Mouse (Mus musculus): ENCODE data around the gene Syt11. TPM values are rescaled to one million over a fixed set of nuclear protein-coding genes. Genes with fewer than 3 reads are reported as not detected.
A peak's percentile ranks its signal among the peaks of the same experiment; 100 is the strongest.
"Not testable (repeated sequence)": the region's sequence is repeated elsewhere in the genome, so short reads cannot be mapped to it uniquely, and the experiment has no call there.

Syt11 gene
- polyA plus RNA-seq, 1 experiment from 2014 or later, result 231 TPM

DNA sequence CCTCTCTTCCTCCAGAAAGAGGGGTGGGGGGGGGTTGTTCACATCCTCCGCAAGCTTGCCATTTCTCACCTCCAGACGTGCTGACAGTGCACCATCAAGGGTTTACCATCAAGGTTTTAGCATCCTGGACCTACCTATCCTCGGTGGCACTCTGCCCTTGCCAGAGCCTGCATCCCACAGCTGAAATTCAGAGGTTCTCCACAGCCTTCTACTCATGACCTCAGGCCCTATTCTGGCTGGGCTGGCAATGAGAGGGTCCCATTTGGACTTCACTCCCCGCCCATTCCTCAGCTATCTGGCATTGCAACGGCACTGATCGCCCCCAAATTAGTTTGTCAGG is 3.1 kb downstream of the Syt11 start:
- H3K9me3 ChIP-seq (ENCODE audit: control insufficient read depth, low read length); H3K36me3 ChIP-seq (ENCODE audit: control insufficient read depth, insufficient read depth); H3K27me3 ChIP-seq (replicated peaks; ENCODE audit: control insufficient read depth, insufficient read depth, low read length); H3K4me1 ChIP-seq (replicated peaks; ENCODE audit: control insufficient read depth, insufficient read depth, low read length): not testable (repeated sequence)
- WGBS, result 0% methylated on average over 3 of the region's 6 CpGs
- ATAC-seq, result peak; percentile 30
- Histone ChIP-seq H3K27ac (ENCODE audit: low read length) (peak overlapping the region; percentile 93), H3K9ac (replicated peaks; ENCODE audit: low read depth, low read length) (peak overlapping the region; percentile 63), H3K4me2 (ENCODE audit: low read length) (peak overlapping the region; percentile 48), H3K4me3 (replicated peaks; ENCODE audit: low read length) (peak overlapping the region; percentile 54)

DNA sequence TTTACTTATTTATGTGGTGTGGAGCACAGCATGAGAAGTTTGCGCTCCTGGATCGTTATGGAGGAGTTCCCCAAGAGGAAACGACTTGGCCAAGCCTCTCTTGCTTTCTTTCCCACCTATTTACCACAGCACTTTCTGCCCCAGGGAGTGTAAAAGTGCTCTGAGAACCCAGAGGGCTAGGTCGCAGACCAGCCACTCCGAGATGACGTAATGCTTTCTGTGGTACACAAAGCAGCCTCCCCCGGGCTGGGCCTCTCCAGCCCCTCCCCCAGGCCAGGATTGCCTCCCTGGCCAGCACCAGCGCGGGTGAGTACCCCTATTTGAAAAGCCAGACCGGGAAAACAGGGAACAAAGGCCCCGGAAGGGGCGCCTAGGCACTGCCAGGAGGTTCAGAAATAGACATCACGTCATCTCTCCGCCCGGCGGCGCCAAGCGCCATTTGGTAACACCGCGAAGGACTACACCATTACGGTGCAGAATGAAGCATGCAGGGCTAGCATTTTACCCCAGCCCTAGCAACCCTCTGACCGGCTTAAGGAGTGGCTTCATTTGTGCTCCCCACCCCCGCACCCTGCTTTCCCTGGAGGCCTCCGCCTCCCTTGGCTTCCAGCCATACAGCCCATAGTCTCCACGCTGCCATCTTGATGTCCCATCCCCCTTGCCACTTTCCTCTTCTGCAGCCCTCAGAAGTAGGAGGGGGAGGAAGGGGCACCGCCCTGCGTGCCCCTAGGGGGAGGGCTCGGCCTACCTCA is 3.6 kb downstream of the Syt11 start:
- ATAC-seq, result peak; percentile 84
- H3K36me3 ChIP-seq (ENCODE audit: control insufficient read depth, insufficient read depth); H3K9me3 ChIP-seq (ENCODE audit: control insufficient read depth, low read length); H3K27me3 ChIP-seq (replicated peaks; ENCODE audit: control insufficient read depth, insufficient read depth, low read length); H3K4me1 ChIP-seq (replicated peaks; ENCODE audit: control insufficient read depth, insufficient read depth, low read length): not testable (repeated sequence)
- H3K4me2 ChIP-seq (ENCODE audit: low read length), result peak overlapping the region; percentile 48
- WGBS, result under 1% methylated on average over 22 of the region's 28 CpGs
- H3K4me3 ChIP-seq (replicated peaks; ENCODE audit: low read length), result peak overlapping the region; percentile 54
- peak overlapping the region; percentile 63 for H3K9ac ChIP-seq (replicated peaks; ENCODE audit: low read depth, low read length)
- peak overlapping the region; percentile 93 for H3K27ac ChIP-seq (ENCODE audit: low read length)

DNA sequence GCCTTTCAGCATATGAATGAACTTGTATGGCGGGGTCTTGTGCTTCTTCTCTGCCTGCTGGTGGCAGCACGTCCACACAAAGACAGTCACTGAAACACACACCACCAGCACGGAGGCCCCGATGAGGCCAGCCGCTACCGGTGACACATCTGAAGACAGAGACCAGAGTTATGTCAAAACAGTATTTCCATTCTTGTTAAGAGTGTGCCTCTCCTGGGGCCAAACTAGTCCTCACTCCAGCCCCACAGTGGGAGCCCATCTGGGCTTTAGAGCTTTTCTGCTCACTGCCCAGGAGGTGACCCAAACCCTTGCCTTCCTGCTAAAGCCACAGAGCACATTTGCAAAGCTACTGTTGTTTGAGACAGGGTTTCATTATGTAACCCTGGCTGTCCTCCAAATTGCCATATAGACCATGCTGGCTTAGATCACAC is 12.5 kb downstream of the Syt11 start:
- Histone ChIP-seq H3K27ac (ENCODE audit: low read length) (no peak overlapping the region; the same call in 1 of the 2 replicates), H3K9ac (replicated peaks; ENCODE audit: low read depth, low read length) (no peak overlapping the region), H3K4me2 (ENCODE audit: low read length) (no peak overlapping the region), H3K4me3 (replicated peaks; ENCODE audit: low read length) (no peak overlapping the region), H3K27me3 (replicated peaks; ENCODE audit: control insufficient read depth, insufficient read depth, low read length) (no peaks in the 10 kb centered on the region), H3K4me1 (replicated peaks; ENCODE audit: control insufficient read depth, insufficient read depth, low read length) (peaks cover 26% of the 10 kb centered on the region), H3K36me3 (ENCODE audit: control insufficient read depth, insufficient read depth) (peaks cover 26% of the 10 kb centered on the region), H3K9me3 (ENCODE audit: control insufficient read depth, low read length) (no peaks in the 10 kb centered on the region)
- ATAC-seq, result no peak
- 24% methylated on average over 6 of the region's 6 CpGs for WGBS

GRCm38 (mm10) chr3:88761619-88762018 is 13.3 kb downstream of the Syt11 start:
- Histone ChIP-seq H3K27ac (ENCODE audit: low read length) (no peak overlapping the region), H3K4me3 (replicated peaks; ENCODE audit: low read length) (no peak overlapping the region), H3K4me2 (ENCODE audit: low read length) (no peak overlapping the region), H3K4me1 (replicated peaks; ENCODE audit: control insufficient read depth, insufficient read depth, low read length) (peaks cover 33% of the 10 kb centered on the region), H3K9me3 (ENCODE audit: control insufficient read depth, low read length) (no peaks in the 10 kb centered on the region), H3K9ac (replicated peaks; ENCODE audit: low read depth, low read length) (no peak overlapping the region), H3K36me3 (ENCODE audit: control insufficient read depth, insufficient read depth) (peaks cover 26% of the 10 kb centered on the region), H3K27me3 (replicated peaks; ENCODE audit: control insufficient read depth, insufficient read depth, low read length) (no peaks in the 10 kb centered on the region)
- ATAC-seq, result no peak
- WGBS, result 96% methylated on average over 19 of the region's 19 CpGs

GRCm38 (mm10) chr3:88758045-88758500 is 16.9 kb downstream of the Syt11 start:
- Histone ChIP-seq H3K4me1 (replicated peaks; ENCODE audit: control insufficient read depth, insufficient read depth, low read length) (peaks cover 47% of the 10 kb centered on the region), H3K36me3 (ENCODE audit: control insufficient read depth, insufficient read depth) (peaks cover 22% of the 10 kb centered on the region), H3K4me2 (ENCODE audit: low read length) (peak overlapping the region; percentile 34)

GRCm38 (mm10) chr3:88756276-88756675 is 18.7 kb downstream of the Syt11 start:
- peak overlapping the region; percentile 27; the same call in 1 of the 2 replicates for H3K9ac ChIP-seq (replicated peaks; ENCODE audit: low read depth, low read length)
- H3K4me2 ChIP-seq (ENCODE audit: low read length), result no peak overlapping the region; the same call in 1 of the 2 replicates
- no peak overlapping the region for H3K4me3 ChIP-seq (replicated peaks; ENCODE audit: low read length)
- ATAC-seq, result peak; percentile 50
- peak overlapping the region; percentile 72 for H3K27ac ChIP-seq (ENCODE audit: low read length)
- peaks cover 41% of the 10 kb centered on the region for H3K4me1 ChIP-seq (replicated peaks; ENCODE audit: control insufficient read depth, insufficient read depth, low read length)
- H3K27me3 ChIP-seq (replicated peaks; ENCODE audit: control insufficient read depth, insufficient read depth, low read length), result no peaks in the 10 kb centered on the region
- 9% methylated on average over 4 of the region's 4 CpGs for WGBS
- peaks cover 21% of the 10 kb centered on the region for H3K36me3 ChIP-seq (ENCODE audit: control insufficient read depth, insufficient read depth)
- H3K9me3 ChIP-seq (ENCODE audit: control insufficient read depth, low read length), result no peaks in the 10 kb centered on the region

More at GRCm38 (mm10) chr3:88758045-88758500, 16.9 kb downstream of the Syt11 start:
- Histone ChIP-seq H3K4me3 (replicated peaks; ENCODE audit: low read length) (no peak overlapping the region), H3K27me3 (replicated peaks; ENCODE audit: control insufficient read depth, insufficient read depth, low read length) (no peaks in the 10 kb centered on the region), H3K27ac (ENCODE audit: low read length) (peak overlapping the region; percentile 72), H3K9me3 (ENCODE audit: control insufficient read depth, low read length) (no peaks in the 10 kb centered on the region), H3K9ac (replicated peaks; ENCODE audit: low read depth, low read length) (0 out of 2 replicates have a peak overlapping the region, but pooled peaks have one; percentile 20)
- 0% methylated on average over 5 of the region's 5 CpGs for WGBS
- ATAC-seq, result peak; percentile 89

GRCm38 (mm10) chr3:88755541-88755940 is 19.4 kb downstream of the Syt11 start:
- WGBS, result 84% methylated on average over 3 of the region's 3 CpGs
- Histone ChIP-seq H3K27ac (ENCODE audit: low read length) (no peak overlapping the region), H3K27me3 (replicated peaks; ENCODE audit: control insufficient read depth, insufficient read depth, low read length) (no peaks in the 10 kb centered on the region), H3K4me1 (replicated peaks; ENCODE audit: control insufficient read depth, insufficient read depth, low read length) (peaks cover 41% of the 10 kb centered on the region), H3K4me2 (ENCODE audit: low read length) (0 out of 2 replicates have a peak overlapping the region, but pooled peaks have one; percentile 10), H3K4me3 (replicated peaks; ENCODE audit: low read length) (no peak overlapping the region), H3K9me3 (ENCODE audit: control insufficient read depth, low read length) (no peaks in the 10 kb centered on the region), H3K36me3 (ENCODE audit: control insufficient read depth, insufficient read depth) (peaks cover 16% of the 10 kb centered on the region), H3K9ac (replicated peaks; ENCODE audit: low read depth, low read length) (no peak overlapping the region)
- ATAC-seq, result no peak

- 82% methylated on average over 4 of the region's 4 CpGs for WGBS
- no peak for ATAC-seq
Observed at GRCm38 (mm10) chr3:88754283-88754682, 20.7 kb downstream of the Syt11 start.

DNA sequence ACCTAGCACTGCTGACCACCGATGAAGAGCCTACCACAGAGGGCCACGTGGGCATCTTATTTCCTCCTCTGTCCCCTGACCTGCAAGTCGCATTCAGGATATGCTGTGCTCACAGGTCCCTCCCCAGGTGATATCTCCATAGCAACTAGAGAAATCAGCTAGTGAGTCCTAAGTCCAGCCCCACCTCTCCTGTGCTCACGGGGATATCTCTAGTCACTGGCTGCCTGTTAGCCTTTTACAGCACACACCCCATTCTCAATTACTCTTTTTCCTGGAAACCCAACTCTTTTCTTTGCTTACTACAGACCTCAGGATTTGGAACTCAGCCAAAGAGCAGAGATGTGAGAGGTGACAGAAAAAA is 28.1 kb downstream of the Syt11 start:
- Histone ChIP-seq H3K27me3 (replicated peaks; ENCODE audit: control insufficient read depth, insufficient read depth, low read length) (no peaks in the 10 kb centered on the region), H3K9ac (replicated peaks; ENCODE audit: low read depth, low read length) (no peak overlapping the region), H3K9me3 (ENCODE audit: control insufficient read depth, low read length) (peaks cover 11% of the 10 kb centered on the region), H3K4me2 (ENCODE audit: low read length) (no peak overlapping the region), H3K36me3 (ENCODE audit: control insufficient read depth, insufficient read depth) (peaks cover 51% of the 10 kb centered on the region), H3K4me1 (replicated peaks; ENCODE audit: control insufficient read depth, insufficient read depth, low read length) (no peaks in the 10 kb centered on the region), H3K27ac (ENCODE audit: low read length) (no peak overlapping the region), H3K4me3 (replicated peaks; ENCODE audit: low read length) (no peak overlapping the region)
- WGBS, result 82% methylated on average over 4 of the region's 4 CpGs
- no peak for ATAC-seq

More at GRCm38 (mm10) chr3:88754283-88754682, 20.7 kb downstream of the Syt11 start:
- H3K27ac ChIP-seq (ENCODE audit: low read length), result no peak overlapping the region
- no peaks in the 10 kb centered on the region for H3K27me3 ChIP-seq (replicated peaks; ENCODE audit: control insufficient read depth, insufficient read depth, low read length)
- H3K36me3 ChIP-seq (ENCODE audit: control insufficient read depth, insufficient read depth), result peaks cover 15% of the 10 kb centered on the region
- H3K4me2 ChIP-seq (ENCODE audit: low read length), result no peak overlapping the region
- H3K9me3 ChIP-seq (ENCODE audit: control insufficient read depth, low read length), result no peaks in the 10 kb centered on the region
- no peak overlapping the region for H3K4me3 ChIP-seq (replicated peaks; ENCODE audit: low read length)
- peaks cover 41% of the 10 kb centered on the region for H3K4me1 ChIP-seq (replicated peaks; ENCODE audit: control insufficient read depth, insufficient read depth, low read length)
- no peak overlapping the region for H3K9ac ChIP-seq (replicated peaks; ENCODE audit: low read depth, low read length)

Measured in forebrain, embryonic 16.5 days (tissue).